Mouse (Mus musculus): Measurements from ENCODE around the gene Acoxl.

DNA sequence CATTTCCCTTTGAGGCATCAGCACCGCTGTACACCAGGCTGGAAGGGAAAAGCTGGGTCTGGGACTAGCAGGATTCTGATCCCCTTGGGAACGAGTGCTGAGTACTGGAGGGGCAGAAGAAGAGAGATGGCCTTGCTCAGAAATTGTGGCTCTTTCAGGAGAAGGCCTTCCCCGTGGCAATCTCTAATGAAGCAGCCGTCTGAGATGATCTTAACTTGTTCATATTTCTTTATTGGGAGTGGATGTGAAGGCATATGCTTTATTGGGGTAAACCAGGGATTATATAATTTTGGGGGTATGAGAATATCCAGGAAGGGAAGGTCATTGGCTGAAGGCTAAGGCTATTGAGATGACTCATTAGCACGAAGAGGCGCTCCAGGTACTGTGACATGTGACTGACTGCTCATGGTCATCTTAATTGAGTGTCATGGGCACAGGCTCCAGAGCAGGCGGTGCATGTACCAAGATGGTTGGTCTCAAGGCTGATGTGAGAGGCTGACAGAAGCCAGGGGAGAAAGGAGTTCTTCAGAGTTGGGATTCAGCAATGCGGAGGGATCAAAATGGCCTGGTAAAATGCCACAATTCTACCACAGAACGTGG, 195.5 kb downstream of the Acoxl start:
- TF ChIP-seq CTCF (IDR thresholded peaks at IDR 0.05; ENCODE audit: insufficient read depth, low read depth, low read length), result no peak
- TF ChIP-seq POLR2A (IDR thresholded peaks at IDR 0.05; ENCODE audit: insufficient read depth, low read depth, low read length), result no peak

Data from olfactory bulb, adult 2 months (tissue).